Mouse (Mus musculus): ENCODE measurements around the gene Papola.

The Papola gene

DNA sequence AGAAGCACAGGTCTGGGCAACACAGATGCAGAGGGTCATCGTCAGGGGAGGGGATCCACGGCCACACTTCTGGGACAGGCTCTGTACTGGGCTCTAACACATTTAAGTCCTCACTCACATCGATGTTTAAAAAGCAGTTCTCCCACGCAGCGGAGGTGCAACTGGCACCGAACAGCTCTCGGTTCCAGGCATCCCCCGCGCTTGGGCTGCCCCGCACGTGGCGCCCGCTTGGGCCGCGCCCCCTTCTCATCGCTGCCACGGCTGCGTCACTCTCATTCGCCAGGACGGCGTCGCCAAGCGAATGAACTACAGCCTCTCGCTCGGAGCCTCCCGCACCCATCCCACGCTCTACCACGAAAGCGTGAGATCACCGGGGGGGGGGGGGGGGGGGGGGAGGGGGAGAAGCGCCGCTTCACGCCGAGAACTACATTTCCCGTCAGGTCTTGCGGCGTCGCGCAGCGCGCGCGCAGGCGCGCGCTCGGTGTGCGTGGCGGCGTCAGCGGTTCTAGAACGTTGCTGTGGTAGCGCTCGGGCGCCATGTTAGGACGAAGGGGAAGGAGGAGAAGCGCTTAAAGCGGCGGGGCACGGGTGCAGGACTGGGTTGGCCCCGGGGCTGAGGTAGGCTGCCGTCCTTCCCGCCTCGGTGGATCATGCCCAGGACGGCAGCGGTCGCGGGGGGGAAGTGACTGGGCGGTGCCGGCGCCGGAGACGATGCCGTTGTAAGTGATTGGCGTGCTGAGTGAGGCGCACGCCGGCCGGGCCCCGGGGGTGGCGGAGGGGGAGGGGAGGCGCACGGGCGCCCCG, at the start of gene Papola:
Papola (plus strand) TSS at position 499 of the 804 bp plus-strand sequence.
- in situ Hi-C loops (cut with MseI, MboI): no loop called here

- in situ Hi-C loops (cut with MseI, MboI): no loop called here
Measured at GRCm38 (mm10) chr12:105735226-105735888, 49.1 kb upstream of the Papola start.

GRCm38 (mm10) chr12:105735889-105736251, 48.6 kb upstream of the Papola start:
- in situ Hi-C loops (cut with MseI, MboI): no loop called here

GRCm38 (mm10) chr12:105738316-105739096, 46.0 kb upstream of the Papola start:
- in situ Hi-C loops (cut with MseI, MboI): no loop called here

DNA sequence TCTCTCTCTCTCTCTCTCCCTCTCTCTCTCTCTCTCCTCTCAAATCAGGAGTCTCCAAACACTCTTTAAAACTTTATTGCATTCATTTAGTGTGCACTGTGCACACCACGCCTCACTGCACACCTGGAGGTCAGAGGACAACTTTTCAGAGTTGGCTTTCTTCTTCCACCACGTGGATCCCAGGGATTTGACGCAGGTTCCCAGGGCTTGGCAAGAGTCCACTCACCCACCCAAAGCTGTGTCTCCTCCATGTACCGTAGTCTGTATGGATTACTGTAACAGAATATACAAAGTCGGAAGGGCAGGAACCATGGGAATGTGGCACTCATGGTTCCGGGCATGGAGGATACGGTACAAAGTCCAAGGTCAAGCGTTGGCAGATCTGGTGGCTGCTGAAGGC, 44.8 kb upstream of the Papola start:
- in situ Hi-C loops (cut with MseI, MboI): no loop called here

GRCm38 (mm10) chr12:105748114-105748513, 36.4 kb upstream of the Papola start:
- in situ Hi-C loops (cut with MseI, MboI): no loop called here

GRCm38 (mm10) chr12:105753813-105754212, 30.7 kb upstream of the Papola start:
- in situ Hi-C loops (cut with MseI, MboI): no loop called here

GRCm38 (mm10) chr12:105757816-105758497, 26.5 kb upstream of the Papola start:
- in situ Hi-C loops (cut with MseI, MboI): no loop called here

GRCm38 (mm10) chr12:105758911-105759310, 25.6 kb upstream of the Papola start:
- in situ Hi-C loops (cut with MseI, MboI): no loop called here

DNA sequence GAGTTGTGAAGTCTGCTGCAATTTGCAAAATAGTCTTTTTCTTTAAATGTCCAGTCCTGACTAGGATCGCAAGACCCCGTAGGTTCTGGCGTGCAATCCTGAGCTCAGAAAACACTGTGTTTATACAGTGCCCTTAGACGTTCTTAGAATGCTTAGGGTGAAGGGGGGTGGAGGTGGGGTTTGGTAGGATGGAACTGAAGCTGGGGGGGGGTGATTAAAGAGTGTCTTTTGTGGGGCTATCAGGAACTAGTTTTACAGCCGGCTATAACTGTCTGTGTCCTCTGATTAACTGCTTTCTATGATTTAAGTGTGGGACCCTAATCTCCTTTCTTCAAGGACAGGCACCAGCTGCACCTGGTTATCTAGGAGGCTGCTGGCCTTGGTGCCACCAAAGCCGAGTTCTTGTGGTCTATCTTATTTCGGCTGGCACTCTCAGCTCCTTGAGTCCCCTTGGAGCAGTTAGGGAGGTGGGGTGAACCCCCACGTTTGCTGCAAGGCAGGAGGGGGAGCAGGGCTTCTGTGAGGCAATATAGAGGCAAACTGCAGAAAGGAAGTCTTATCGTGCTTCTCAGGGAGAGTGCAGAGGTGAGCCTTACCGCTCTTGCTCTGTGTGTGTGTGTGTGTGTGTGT, 24.5 kb upstream of the Papola start:
- in situ Hi-C loops (cut with MseI, MboI): no loop called here

GRCm38 (mm10) chr12:105761171-105761570, 23.3 kb upstream of the Papola start:
- in situ Hi-C loops (cut with MseI, MboI): no loop called here

DNA sequence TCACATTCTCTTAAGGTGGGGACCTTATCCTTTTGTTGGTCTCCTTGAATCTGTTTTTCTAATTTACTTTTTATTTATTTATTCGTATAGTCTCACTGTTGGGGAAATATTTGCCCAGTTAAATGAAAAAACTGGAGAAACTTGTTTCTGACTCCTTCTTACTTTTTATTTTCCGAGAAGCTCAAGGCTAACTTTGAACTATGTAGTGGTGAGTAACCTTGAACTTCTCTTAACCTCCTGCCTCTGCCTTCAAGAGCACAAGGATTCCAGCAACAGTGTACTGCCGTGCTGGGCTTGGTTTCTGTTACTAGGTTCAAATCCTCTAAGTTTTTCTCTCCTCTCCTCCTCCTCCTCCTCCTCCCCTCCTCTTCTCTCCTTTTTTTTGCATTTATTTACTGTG, 22.9 kb upstream of the Papola start:
- in situ Hi-C loops (cut with MseI, MboI): no loop called here

- in situ Hi-C loops (cut with MseI, MboI): no loop called here
Measured at GRCm38 (mm10) chr12:105769700-105770099, 14.8 kb upstream of the Papola start.

- in situ Hi-C loops (cut with MseI, MboI): no loop called here
Measured at GRCm38 (mm10) chr12:105774871-105775270, 9.6 kb upstream of the Papola start.

DNA sequence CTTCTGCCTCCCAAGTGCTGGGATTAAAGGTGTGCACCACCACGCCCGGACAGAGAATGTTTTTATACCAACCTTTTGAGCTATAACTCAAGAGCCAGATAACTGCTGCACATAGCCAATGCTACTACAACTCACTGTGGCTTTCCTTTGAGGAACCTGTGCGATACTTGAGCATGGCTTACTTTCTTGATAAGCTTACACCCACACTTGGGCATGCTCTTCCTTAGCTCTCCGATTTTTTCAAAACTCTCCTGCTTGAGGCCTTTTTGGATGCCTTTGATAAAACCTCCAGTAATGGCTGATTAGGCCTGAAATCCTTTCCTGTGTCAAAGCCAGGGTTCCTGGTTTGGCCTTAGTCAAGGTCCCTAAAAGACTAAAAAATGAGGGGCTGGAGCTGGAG, 6.8 kb upstream of the Papola start:
- in situ Hi-C loops (cut with MseI, MboI): no loop called here

DNA sequence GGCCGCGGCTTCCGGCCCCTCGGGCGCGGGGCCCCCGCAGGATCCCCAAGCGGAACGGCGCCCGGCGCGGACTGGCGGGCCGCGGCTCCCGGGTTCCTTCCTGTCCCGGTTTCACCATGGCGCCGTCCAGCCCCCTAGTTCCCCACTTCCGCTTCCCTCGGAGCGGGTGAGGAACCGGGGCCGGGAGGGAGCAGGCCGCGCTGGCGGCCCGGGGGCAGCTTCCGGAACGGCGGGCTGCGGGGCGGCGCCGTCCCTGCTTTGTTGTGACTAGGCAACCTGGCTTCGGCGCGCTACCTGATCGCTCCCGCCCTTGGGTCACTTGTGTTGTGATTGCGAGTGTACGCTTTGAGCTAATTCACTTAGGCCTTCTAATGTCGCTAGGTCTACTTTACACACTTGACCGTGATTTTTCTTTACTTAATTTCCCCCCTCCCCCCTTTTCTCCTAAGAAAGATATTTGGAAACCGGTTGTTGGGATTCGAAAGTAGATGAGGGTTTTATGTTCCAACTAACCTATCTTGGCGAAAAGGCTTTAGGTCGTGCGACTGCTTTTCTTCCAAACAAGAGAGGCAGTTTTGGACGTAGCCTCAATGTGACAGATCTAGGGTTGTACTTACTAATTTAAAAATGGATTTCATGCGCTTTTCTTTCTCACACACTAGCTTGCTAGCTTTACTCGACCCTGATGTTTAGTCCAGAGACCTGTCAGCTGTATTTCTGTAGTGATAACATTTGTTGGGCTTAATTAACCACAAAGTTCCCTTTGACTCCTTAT, 693 bp downstream of the Papola start:
- in situ Hi-C loops (cut with MseI, MboI): no loop called here

DNA sequence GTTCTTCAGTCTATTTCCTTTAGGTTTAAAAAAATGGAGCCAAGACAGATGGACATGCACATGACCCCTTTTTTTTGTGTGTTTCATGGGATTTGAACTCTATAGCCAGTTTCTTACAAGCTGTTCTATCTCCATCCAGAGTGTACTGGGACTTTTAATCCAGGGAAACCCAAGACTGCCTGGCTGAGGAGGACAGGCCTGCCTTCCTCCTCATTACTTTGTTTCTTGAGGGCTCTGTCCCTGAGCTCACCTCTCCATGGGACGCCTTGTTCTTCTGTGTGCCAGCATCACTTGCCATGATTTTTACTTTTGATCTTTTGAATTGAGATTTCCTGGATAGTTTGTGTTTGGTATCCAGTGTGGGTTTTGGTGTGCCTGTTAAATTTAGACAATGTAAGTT, 1.6 kb downstream of the Papola start:
- in situ Hi-C loops (cut with MseI, MboI): no loop called here

DNA sequence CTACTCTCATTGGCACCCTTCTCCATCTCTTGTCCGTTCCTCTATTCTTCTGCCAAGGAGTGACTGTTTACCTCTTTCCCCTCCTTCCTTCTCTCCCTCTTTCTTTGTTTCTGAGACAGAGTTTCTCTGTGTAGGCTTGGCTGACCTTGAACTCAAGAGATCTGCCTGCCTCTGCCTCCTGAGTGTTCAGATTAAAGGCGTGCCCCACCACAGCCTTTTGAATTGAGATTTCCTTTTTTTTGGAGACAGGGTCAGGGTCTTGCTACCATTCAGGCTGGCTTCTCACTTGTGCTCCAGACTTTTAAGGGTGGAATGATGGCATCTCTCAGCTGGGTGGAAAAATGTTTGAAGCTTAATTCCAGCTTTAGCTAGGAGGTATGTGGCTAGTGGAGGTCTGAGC, 3.1 kb downstream of the Papola start:
- in situ Hi-C loops (cut with MseI, MboI): no loop called here

GRCm38 (mm10) chr12:105789885-105790284, 5.4 kb downstream of the Papola start:
- in situ Hi-C loops (cut with MseI, MboI): no loop called here

DNA sequence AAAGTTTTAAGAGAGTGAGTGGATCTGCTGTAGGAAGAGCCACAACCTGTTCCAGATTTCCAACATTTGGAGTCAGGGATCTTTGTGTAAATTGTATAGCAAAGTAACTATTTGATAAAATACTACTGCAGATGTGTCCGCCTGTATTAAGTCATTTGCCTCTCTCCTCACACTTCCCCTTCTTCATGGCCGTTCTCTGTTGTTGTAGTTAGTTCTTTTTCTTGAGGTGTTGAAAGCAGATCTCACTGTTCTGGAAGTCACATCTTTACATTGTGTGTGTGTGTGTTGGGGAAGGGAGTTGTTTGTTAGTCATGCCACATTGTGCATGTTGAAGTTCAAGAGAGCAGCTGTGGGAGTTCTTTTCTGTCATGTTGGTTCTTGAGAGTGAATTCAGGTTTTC, 10.4 kb downstream of the Papola start:
- in situ Hi-C loops (cut with MseI, MboI): no loop called here

GRCm38 (mm10) chr12:105798001-105798400, 13.5 kb downstream of the Papola start:
- in situ Hi-C loops (cut with MseI, MboI): no loop called here
